ENCODE assay signal across 8 mouse cellular contexts in genomic region chr10:88669719-88670118, GRCm38 (mm10). TPM values are rescaled to one million over a fixed set of nuclear protein-coding genes. Genes with fewer than 3 reads are reported as not detected.
A peak's percentile ranks its signal among the peaks of the same experiment; 100 is the strongest.
DNase-seq lines count a peak whose midpoint lies in the region; ATAC-seq and TF ChIP-seq lines count a peak whose summit lies in the region.

No protein-coding gene starts in this region.

- H3K4me1 ChIP-seq in kidney, adult 2 months (ENCODE audit: control insufficient read depth, insufficient read depth, low read length): no peaks in the 10 kb centered on the region
- H3K4me1 ChIP-seq in hindbrain, embryonic 10.5 days (replicated peaks): no peaks in the 10 kb centered on the region
- no peaks in the 10 kb centered on the region for H3K4me1 ChIP-seq in hindbrain, embryonic 12.5 days

- H3K9me3 ChIP-seq in hindbrain, embryonic 10.5 days: no peaks in the 10 kb centered on the region
- H3K9me3 ChIP-seq in hindbrain, embryonic 12.5 days (replicated peaks): no peaks in the 10 kb centered on the region

- H3K27ac ChIP-seq in kidney, adult 2 months (ENCODE audit: insufficient read depth, low read depth, low read length): no peak overlapping the region
- H3K27ac ChIP-seq in hindbrain, embryonic 10.5 days: no peak overlapping the region
- H3K27ac ChIP-seq in hindbrain, embryonic 12.5 days: no peak overlapping the region

- WGBS in kidney, adult 2 months: 11% methylated on average over 1 of the region's 1 CpGs
- 69% methylated on average over 1 of the region's 1 CpGs for WGBS in hindbrain, embryonic 10.5 days
- WGBS in hindbrain, embryonic 12.5 days: 34% methylated on average over 1 of the region's 1 CpGs

- no peaks in the 10 kb centered on the region for H3K27me3 ChIP-seq in kidney, adult 2 months (replicated peaks; ENCODE audit: control insufficient read depth, insufficient read depth, low read length)
- no peaks in the 10 kb centered on the region for H3K27me3 ChIP-seq in C2C12 (ENCODE audit: control insufficient read depth, insufficient read depth, insufficient read length)
- H3K27me3 ChIP-seq in hindbrain, embryonic 10.5 days (ENCODE audit: insufficient read depth, poor library complexity, severe bottlenecking): no peaks in the 10 kb centered on the region
- no peaks in the 10 kb centered on the region for H3K27me3 ChIP-seq in hindbrain, embryonic 12.5 days

- no peaks in the 10 kb centered on the region for H3K79me3 ChIP-seq in C2C12 (ENCODE audit: low read depth)

- TF ChIP-seq POLR2A in kidney, adult 2 months (IDR thresholded peaks at IDR 0.05; ENCODE audit: low read depth, low read length): no peak

- H3K79me2 ChIP-seq in C2C12 (ENCODE audit: control insufficient read depth, insufficient read depth): no peaks in the 10 kb centered on the region

- H3K4me2 ChIP-seq in hindbrain, embryonic 12.5 days (replicated peaks): no peak overlapping the region

- H3K9ac ChIP-seq in hindbrain, embryonic 12.5 days: no peak overlapping the region

- H3K4me3 ChIP-seq in kidney, adult 2 months (ENCODE audit: insufficient read depth, low read depth, low read length): no peak overlapping the region
- no peak overlapping the region for H3K4me3 ChIP-seq in C2C12 (ENCODE audit: insufficient read depth, poor library complexity, severe bottlenecking)
- no peak overlapping the region for H3K4me3 ChIP-seq in hindbrain, embryonic 10.5 days
- no peak overlapping the region for H3K4me3 ChIP-seq in hindbrain, embryonic 12.5 days

- H3K36me3 ChIP-seq in kidney, adult 2 months (ENCODE audit: control insufficient read depth, insufficient read depth, low read length): no peaks in the 10 kb centered on the region
- H3K36me3 ChIP-seq in C2C12 (ENCODE audit: control insufficient read depth, insufficient read depth): no peaks in the 10 kb centered on the region
- no peaks in the 10 kb centered on the region for H3K36me3 ChIP-seq in hindbrain, embryonic 10.5 days
- no peaks in the 10 kb centered on the region for H3K36me3 ChIP-seq in hindbrain, embryonic 12.5 days

- no peak for ATAC-seq in hindbrain, embryonic 12.5 days (ENCODE audit: low FRiP score)

- peak; percentile 52 for TF ChIP-seq CTCF in kidney, adult 2 months (conservative IDR thresholded peaks at IDR 0.05; ENCODE audit: insufficient read depth, insufficient read length, low read depth, low read length)
- peak; percentile 12 for TF ChIP-seq CTCF in C2C12 (IDR thresholded peaks at IDR 0.05; ENCODE audit: control insufficient read depth, insufficient read depth, insufficient read length)

- DNase-seq in kidney, adult 2 months: peak; percentile 34
- no peak for DNase-seq in kidney, adult 18-20 months
- peak; percentile 9 for DNase-seq in Muller cell, postnatal 12 days (ENCODE audit: inconsistent ontology term)
- DNase-seq in kidney, postnatal 4 days: peak; percentile 46 to 57
- peak; percentile 38 for DNase-seq in right cerebral cortex, postnatal 14 days
- DNase-seq in hindbrain, embryonic 10.5 days (ENCODE audit: low spot score): no peak

- H3ac ChIP-seq in C2C12 (ENCODE audit: control insufficient read depth, insufficient read length, low read depth): no peak overlapping the region

TF ChIP-seq in C2C12, 6 proteins besides CTCF, POLR2A, EP300 and RAD21:
- TF ChIP-seq MYOG (IDR thresholded peaks at IDR 0.05; ENCODE audit: control insufficient read depth, extremely low read depth, insufficient read length) (no peak), CEBPB (IDR thresholded peaks at IDR 0.05; ENCODE audit: low read depth) (no peak), MYOD1 (IDR thresholded peaks at IDR 0.05; ENCODE audit: control insufficient read depth, insufficient read length, low read depth) (no peak), USF1 (IDR thresholded peaks at IDR 0.05; ENCODE audit: low read depth) (no peak), MAX (IDR thresholded peaks at IDR 0.05) (no peak), FOSL1 (IDR thresholded peaks at IDR 0.05; ENCODE audit: insufficient read depth, low read length, poor library complexity, severe bottlenecking) (no peak)

RNA-seq across cellular contexts. Expression of gene Spic, which starts 15.1 kb away (rescaled TPM):
- polyA plus RNA-seq in kidney, adult 2 months (2012; rRNA removed): 0.34 TPM in 1 of 2 replicates, not detected in the other
- polyA plus RNA-seq in C2C12 (2012; fragmentation: generic; extraction: Trizol): not detected
- polyA plus RNA-seq in hindbrain, embryonic 10.5 days (2016; fragmentation: Nextera tagmentation; extraction: Ambion mirVana): not detected in 2 replicates
- polyA plus RNA-seq in hindbrain, embryonic 12.5 days (2016; fragmentation: Nextera tagmentation; extraction: Ambion mirVana): not detected in 2 replicates

Comparison
In these comparisons a context has a peak if more than half of its experiments do, and no peak if none do; other contexts are left out.
1. DNase-seq: peak in kidney, adult 2 months (single experiment), Muller cell, postnatal 12 days (single experiment), kidney, postnatal 4 days (2 of 2) and right cerebral cortex, postnatal 14 days (single experiment); none in kidney, adult 18-20 months (single experiment) and hindbrain, embryonic 10.5 days (single experiment).